Mouse (Mus musculus): Measurements from ENCODE around the gene Exoc6b.

- no peak for TF ChIP-seq EP300 (IDR thresholded peaks at IDR 0.05; ENCODE audit: low read depth)
- no peak for TF ChIP-seq CTCF (IDR thresholded peaks at IDR 0.05; ENCODE audit: low read depth)
Observed at GRCm38 (mm10) chr6:84638206-84638605, 431.1 kb downstream of the Exoc6b start.
